Mouse (Mus musculus) forebrain, embryonic 16.5 days (tissue): ENCODE measurements around the gene Hsbp1. TPM values are rescaled to one million over a fixed set of nuclear protein-coding genes. Genes with fewer than 3 reads are reported as not detected.
"Not testable (repeated sequence)": the region's sequence is repeated elsewhere in the genome, so short reads cannot be mapped to it uniquely, and the experiment has no call there.

ENCODE experiments used
- ATAC-seq: fragments of 200-750 bp; cut with Nextera tagmentation; 2 replicates; pipeline ENCODE4 v1.8.0; 2017; ENCODE audit warnings: mild to moderate bottlenecking, moderate library complexity
- H3K27ac ChIP-seq: fragments of 300-500 bp; sonication (generic); 2 replicates; pipeline ENCODE4 v1.5.1; 2014; ENCODE audit warnings: low read length, control low read depth
- H3K27me3 ChIP-seq: fragments of 300-500 bp; sonication (generic); replicated peaks from 2 replicates; pipeline ENCODE4 v1.6.1; 2014; ENCODE audit warnings: low read length; ENCODE audit not compliant: control insufficient read depth, insufficient read depth
- H3K36me3 ChIP-seq: fragments of 300-500 bp; sonication (generic); 2 replicates; pipeline ENCODE4 v1.6.1; 2014; ENCODE audit not compliant: control insufficient read depth, insufficient read depth
- H3K4me1 ChIP-seq: fragments of 300-500 bp; sonication (generic); replicated peaks from 2 replicates; pipeline ENCODE4 v1.6.1; 2014; ENCODE audit warnings: low read length; ENCODE audit not compliant: control insufficient read depth, insufficient read depth
- H3K4me2 ChIP-seq: fragments of 300-500 bp; sonication (generic); 2 replicates; pipeline ENCODE4 v1.6.1; 2014; ENCODE audit warnings: mild to moderate bottlenecking, low read length, control low read depth
- H3K4me3 ChIP-seq: fragments of 300-500 bp; sonication (generic); replicated peaks from 2 replicates; pipeline ENCODE4 v1.5.1; 2014; ENCODE audit warnings: mild to moderate bottlenecking, low read length, control low read depth
- H3K9ac ChIP-seq: fragments of 300-500 bp; sonication (generic); replicated peaks from 2 replicates; pipeline ENCODE4 v1.6.1; 2014; ENCODE audit warnings: low read depth, low read length, control low read depth
- H3K9me3 ChIP-seq: fragments of 300-500 bp; sonication (generic); 2 replicates; pipeline ENCODE4 v1.6.1; 2016; ENCODE audit warnings: low read length; ENCODE audit not compliant: control insufficient read depth
- WGBS: fragments of 180-500 bp; shearing (Covaris S2); extraction: QIAGEN DNeasy Blood & Tissue Kit; methylation state at CpG from one replicate; pipeline ENCODE4 v1.1.7; 2014; 5-methylcytosine and 5-hydroxymethylcytosine counted together
- polyA plus RNA-seq: library from polyadenylated mRNA; unstranded; fragments of >200 nt; fragmentation: Nextera tagmentation; extraction: Ambion mirVana; gene quantifications from 2 replicates; pipeline ENCODE4 v1.2.1, GENCODE M21; 2015

Hsbp1 gene
- polyA plus RNA-seq, 1 experiment from 2014 or later: 664 TPM

DNA sequence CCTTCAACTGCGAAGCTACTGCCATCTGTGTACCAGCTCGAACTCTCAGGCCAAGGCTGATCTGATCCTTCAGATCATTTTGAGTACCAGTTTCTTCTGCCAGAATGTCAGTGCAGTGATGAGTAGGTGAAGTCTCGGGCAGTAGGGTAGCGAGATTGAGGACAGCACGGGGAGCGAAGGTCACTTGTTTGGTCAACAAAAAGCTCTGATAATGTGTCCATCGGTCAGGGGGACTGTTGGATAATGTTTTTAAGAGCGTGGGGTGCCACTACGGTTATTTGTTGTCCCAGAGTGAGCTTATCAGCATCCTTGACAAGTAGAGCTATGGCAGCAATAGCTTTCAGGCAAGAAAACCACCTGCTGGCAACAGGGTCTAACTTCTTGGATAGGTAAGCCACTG, 30.4 kb downstream of the Hsbp1 start:
- not testable (repeated sequence) for H3K4me3 ChIP-seq, H3K4me2 ChIP-seq, H3K27ac ChIP-seq, H3K36me3 ChIP-seq, ATAC-seq, H3K4me1 ChIP-seq, H3K9ac ChIP-seq, H3K9me3 ChIP-seq, H3K27me3 ChIP-seq
- WGBS: 89% methylated on average over 9 of the region's 9 CpGs

DNA sequence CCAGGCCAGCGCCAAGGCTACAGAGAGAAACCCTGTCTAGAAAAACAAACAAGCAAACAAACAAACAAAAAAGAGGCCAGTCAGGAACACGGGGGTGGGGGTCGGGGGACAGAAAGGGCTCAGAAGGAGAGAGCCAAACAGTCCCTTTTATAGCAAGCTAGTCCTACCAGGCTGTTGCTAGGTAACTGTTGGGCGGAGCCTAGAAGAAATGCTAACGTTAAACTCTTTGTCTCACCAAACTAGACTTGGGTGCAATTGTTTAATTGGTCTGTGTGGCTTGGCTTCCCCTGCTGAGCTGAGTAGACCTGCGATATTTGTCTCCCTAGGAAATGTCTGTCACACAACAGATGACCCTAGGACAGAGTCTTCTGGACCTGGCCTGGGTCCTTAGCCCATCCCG, 34.2 kb downstream of the Hsbp1 start:
- H3K27me3 ChIP-seq: no peaks in the 10 kb centered on the region
- ATAC-seq: no peak
- WGBS: 55% methylated on average over 7 of the region's 7 CpGs
- no peaks in the 10 kb centered on the region for H3K9me3 ChIP-seq
- no peak overlapping the region for H3K27ac ChIP-seq
- no peak overlapping the region for H3K9ac ChIP-seq
- no peaks in the 10 kb centered on the region for H3K4me1 ChIP-seq
- H3K36me3 ChIP-seq: no peaks in the 10 kb centered on the region
- H3K4me2 ChIP-seq: no peak overlapping the region
- H3K4me3 ChIP-seq: no peak overlapping the region

DNA sequence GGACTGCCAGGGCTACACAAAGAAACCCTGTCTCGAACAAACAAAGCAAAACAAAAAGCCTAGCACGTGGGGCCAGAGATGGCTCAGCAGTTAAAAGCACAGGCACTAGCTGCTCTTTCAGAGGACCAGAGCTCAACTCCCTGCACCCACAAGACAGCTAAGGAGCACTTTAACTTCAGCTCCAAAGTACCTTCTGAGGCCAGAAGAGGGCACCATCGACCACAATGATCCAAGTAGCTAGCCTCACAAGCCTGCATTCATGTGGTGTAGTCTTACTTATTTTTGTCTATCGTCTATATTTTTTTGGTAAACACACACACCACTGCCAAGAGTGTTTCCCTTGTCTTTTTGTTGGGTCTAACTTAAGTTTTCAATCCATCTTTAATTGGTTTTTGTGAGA, 36.3 kb downstream of the Hsbp1 start:
- ATAC-seq: no peak
- Histone ChIP-seq H3K9ac (no peak overlapping the region), H3K36me3 (no peaks in the 10 kb centered on the region), H3K27ac (no peak overlapping the region), H3K9me3 (no peaks in the 10 kb centered on the region), H3K4me1 (no peaks in the 10 kb centered on the region), H3K4me2 (no peak overlapping the region), H3K27me3 (no peaks in the 10 kb centered on the region), H3K4me3 (no peak overlapping the region)
- WGBS: 31% methylated on average over 4 of the region's 4 CpGs

DNA sequence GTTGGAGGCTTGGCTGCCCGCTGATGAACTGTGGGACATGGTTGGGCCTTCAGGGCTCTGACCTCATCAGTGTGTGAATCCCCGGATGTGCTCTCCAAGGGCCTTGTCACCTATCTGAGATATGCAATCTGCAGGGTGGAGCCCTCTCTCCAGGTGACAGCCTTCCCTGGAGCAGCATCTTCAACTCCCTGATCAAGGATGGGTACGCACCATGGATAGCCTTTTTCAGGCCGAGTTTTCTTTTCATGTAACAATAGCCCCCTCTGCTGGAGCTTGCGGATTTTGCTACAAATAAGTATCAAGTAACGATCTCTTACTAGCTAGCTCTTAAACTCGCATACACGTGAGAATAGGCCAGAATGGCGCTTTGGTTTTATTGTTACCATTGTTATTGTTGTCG, 40.2 kb downstream of the Hsbp1 start:
- H3K9me3 ChIP-seq: no peaks in the 10 kb centered on the region
- 0 out of 2 replicates have a peak, but pooled peaks have one; percentile 23 for ATAC-seq
- H3K4me1 ChIP-seq: no peaks in the 10 kb centered on the region
- no peak overlapping the region for H3K4me3 ChIP-seq
- no peak overlapping the region for H3K4me2 ChIP-seq
- no peaks in the 10 kb centered on the region for H3K36me3 ChIP-seq
- H3K27me3 ChIP-seq: 0 out of 2 replicates have a peak, but pooled peaks cover 4% of the 10 kb centered on the region
- 19% methylated on average over 10 of the region's 10 CpGs for WGBS
- H3K9ac ChIP-seq: no peak overlapping the region
- H3K27ac ChIP-seq: no peak overlapping the region

DNA sequence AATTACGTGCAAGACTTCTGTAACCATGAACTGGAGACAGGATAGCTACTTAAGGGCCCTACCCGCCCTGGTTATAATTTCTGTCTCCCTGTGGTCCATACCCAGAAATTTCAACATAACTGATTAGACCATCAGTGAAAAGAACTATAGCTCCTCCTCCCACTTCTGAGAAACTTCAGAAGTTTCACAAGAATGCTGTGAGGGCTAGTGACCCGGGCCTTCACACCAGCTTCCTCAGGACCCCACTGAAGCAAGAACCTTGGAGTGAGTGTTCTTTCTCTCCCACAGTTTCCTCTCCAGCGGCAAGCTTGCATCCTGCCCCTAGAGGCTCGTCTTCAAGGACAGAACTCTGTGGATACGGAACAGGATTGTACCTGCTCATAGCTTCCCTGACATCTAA, 41.6 kb downstream of the Hsbp1 start:
- 77% methylated on average over 6 of the region's 6 CpGs for WGBS
- H3K27me3 ChIP-seq: 0 out of 2 replicates have a peak, but pooled peaks cover 4% of the 10 kb centered on the region
- H3K27ac ChIP-seq: no peak overlapping the region
- no peaks in the 10 kb centered on the region for H3K36me3 ChIP-seq
- no peaks in the 10 kb centered on the region for H3K9me3 ChIP-seq
- H3K9ac ChIP-seq: no peak overlapping the region
- H3K4me2 ChIP-seq: no peak overlapping the region
- no peak for ATAC-seq
- H3K4me3 ChIP-seq: no peak overlapping the region
- H3K4me1 ChIP-seq: no peaks in the 10 kb centered on the region

DNA sequence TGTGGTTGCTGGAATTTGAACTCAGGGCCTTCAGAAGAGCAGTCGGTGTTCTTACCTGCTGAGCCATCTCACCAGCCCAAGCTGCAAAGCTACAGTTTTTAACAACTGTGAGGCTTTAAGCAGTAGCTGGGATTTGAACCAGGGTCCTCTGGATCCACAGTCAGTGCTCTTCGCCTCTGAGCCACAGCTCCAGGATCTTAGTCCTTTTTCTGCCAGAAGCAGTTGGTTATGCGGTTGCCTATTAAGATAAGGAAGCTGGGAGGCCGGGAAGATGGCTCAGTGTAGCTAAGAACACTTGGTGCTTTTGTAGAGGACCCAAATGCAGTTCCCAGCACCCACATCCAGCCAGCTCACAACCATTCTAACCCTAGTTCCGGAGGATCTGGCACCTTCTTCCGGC, 42.7 kb downstream of the Hsbp1 start:
- Histone ChIP-seq H3K9ac (no peak overlapping the region), H3K36me3 (no peaks in the 10 kb centered on the region), H3K27me3 (0 out of 2 replicates have a peak, but pooled peaks cover 4% of the 10 kb centered on the region), H3K4me2 (no peak overlapping the region), H3K4me3 (no peak overlapping the region), H3K27ac (no peak overlapping the region), H3K4me1 (no peaks in the 10 kb centered on the region), H3K9me3 (no peaks in the 10 kb centered on the region)
- WGBS: 76% methylated on average over 6 of the region's 6 CpGs
- no peak for ATAC-seq

DNA sequence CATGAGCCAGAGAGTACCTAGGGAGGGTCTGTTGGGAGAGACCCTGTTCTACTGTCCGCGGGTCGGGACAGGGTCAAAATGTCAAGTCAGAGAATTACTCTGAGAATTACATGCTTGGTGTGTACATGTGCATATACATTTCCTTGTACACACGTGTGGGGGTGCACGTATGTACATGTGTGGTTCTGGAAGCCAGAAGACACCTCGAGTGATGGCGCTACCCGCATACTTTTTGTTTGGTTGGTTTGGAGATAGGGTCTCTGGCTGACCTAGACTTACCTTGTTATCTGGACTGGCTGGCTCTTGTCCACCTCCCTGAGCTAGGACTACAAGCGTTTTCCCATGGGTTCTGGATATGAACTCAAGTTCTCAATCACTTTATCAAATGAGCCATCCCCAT, 49.8 kb downstream of the Hsbp1 start:
- 78% methylated on average over 9 of the region's 9 CpGs for WGBS
- Histone ChIP-seq H3K9me3 (no peaks in the 10 kb centered on the region), H3K9ac (peak overlapping the region; percentile 92), H3K4me1 (peaks cover 16% of the 10 kb centered on the region), H3K27me3 (no peaks in the 10 kb centered on the region), H3K4me3 (peak overlapping the region; percentile 88), H3K4me2 (peak overlapping the region; percentile 98), H3K27ac (peak overlapping the region; percentile 85), H3K36me3 (peaks cover 3% of the 10 kb centered on the region; the same call in 1 of the 2 replicates)
- ATAC-seq: no peak

DNA sequence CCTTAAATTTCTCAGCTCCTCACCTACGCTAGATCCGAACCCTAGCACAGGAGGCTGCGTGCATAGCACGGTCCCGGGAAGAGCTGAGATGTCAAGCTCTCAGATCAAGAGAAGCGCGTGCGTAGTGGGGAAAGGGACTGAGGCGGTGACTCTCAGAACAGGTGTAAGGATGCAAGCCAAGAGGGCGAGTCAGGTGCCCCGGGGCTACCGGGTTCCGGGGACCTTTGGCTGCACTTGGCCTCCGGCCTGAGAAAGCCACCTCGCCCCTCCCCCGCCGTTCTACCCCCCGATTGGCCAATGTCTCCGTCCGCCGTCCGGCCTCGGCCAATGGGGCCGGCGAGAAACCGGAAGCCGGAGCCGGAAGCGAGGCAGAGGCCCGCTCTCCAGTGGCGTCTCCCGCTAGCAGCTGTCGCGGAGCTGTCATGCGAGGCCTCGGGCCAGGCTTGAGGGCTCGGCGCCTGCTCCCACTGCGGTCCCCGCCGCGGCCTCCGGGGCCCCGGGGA, 50.3 kb downstream of the Hsbp1 start, which contains the start of gene Mlycd:
Gene Mlycd, plus strand, starts transcription at position 355 of the 503 bp plus-strand sequence.
- H3K4me3 ChIP-seq: peak within 1 kb of the TSS; percentile 88
- H3K36me3 ChIP-seq: peaks cover 3% of the 10 kb centered on the region; the same call in 1 of the 2 replicates
- H3K9me3 ChIP-seq: no peaks in the 10 kb centered on the region
- WGBS: 1% methylated on average over 41 of the region's 44 CpGs
- no peaks in the 10 kb centered on the region for H3K27me3 ChIP-seq
- peaks cover 16% of the 10 kb centered on the region for H3K4me1 ChIP-seq
- peak; percentile 97 for ATAC-seq
- H3K9ac ChIP-seq: peak within 1 kb of the TSS; percentile 92
- H3K27ac ChIP-seq: peak within 1 kb of the TSS; percentile 85
- peak within 1 kb of the TSS; percentile 98 for H3K4me2 ChIP-seq

DNA sequence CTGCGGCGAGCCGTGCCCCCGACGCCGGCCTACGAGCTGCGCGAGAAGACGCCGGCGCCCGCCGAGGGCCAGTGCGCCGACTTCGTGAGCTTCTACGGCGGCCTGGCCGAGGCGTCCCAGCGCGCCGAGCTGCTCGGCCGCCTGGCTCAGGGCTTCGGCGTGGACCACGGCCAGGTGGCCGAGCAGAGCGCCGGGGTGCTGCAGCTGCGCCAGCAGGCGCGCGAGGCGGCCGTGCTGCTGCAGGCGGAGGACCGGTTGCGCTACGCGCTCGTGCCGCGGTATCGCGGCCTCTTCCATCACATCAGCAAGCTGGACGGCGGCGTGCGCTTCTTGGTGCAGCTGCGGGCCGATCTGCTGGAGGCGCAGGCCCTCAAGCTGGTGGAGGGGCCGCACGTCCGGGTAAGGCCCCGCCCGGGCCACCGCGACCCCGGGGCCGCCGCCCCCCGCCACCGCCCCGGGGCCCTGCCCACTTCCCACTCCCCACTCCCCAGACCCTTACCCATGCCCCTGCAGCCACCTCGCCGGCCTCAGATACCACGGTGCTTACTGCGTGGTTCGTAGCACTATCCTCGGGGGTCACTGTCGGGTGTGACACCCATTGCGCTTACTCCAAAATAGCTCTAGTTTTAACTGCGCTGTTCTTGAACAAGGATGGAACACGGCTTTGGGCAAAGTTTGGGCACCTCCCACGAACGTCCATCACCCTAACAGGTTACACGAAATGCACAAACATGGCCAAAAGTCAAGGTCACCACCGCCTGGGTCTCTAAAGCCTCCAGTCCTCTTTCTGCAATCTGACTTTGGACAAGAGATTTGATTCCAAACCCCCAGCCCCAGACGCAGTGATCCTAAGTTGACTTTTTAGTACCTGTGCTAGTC, 51.0 kb downstream of the Hsbp1 start:
- Histone ChIP-seq H3K4me1 (peaks cover 16% of the 10 kb centered on the region), H3K9ac (peak overlapping the region; percentile 92), H3K27me3 (no peaks in the 10 kb centered on the region), H3K27ac (peak overlapping the region; percentile 85), H3K4me3 (peak overlapping the region; percentile 88), H3K36me3 (peaks cover 3% of the 10 kb centered on the region; the same call in 1 of the 2 replicates), H3K9me3 (no peaks in the 10 kb centered on the region), H3K4me2 (peak overlapping the region; percentile 98)
- WGBS: 6% methylated on average over 70 of the region's 83 CpGs
- peak; percentile 64 for ATAC-seq
